In genomic region chr4:117836204-117836767, GRCm38 (mm10) we compare ENCODE assay signal across 8 mouse cellular contexts. TPM values are rescaled to one million over a fixed set of nuclear protein-coding genes. Genes with fewer than 3 reads are reported as not detected.
DNase-seq lines count a peak whose midpoint lies in the region; ATAC-seq and TF ChIP-seq lines count a peak whose summit lies in the region.

No protein-coding gene starts in this region.

- WGBS in embryonic facial prominence, embryonic 13.5 days: 0% methylated on average over 48 of the region's 48 CpGs
- under 1% methylated on average over 48 of the region's 48 CpGs for WGBS in heart, adult 2 months
- WGBS in limb, embryonic 13.5 days: under 1% methylated on average over 48 of the region's 48 CpGs
- under 1% methylated on average over 48 of the region's 48 CpGs for WGBS in midbrain, embryonic 15.5 days

- H3K4me1 ChIP-seq in embryonic facial prominence, embryonic 13.5 days: peaks cover 19% of the 10 kb centered on the region
- peaks cover 3% of the 10 kb centered on the region for H3K4me1 ChIP-seq in heart, adult 2 months (ENCODE audit: control insufficient read depth, insufficient read depth, low read length)
- H3K4me1 ChIP-seq in limb, embryonic 13.5 days: peaks cover 24% of the 10 kb centered on the region
- peaks cover 13% of the 10 kb centered on the region for H3K4me1 ChIP-seq in midbrain, embryonic 15.5 days

- H3K9ac ChIP-seq in embryonic facial prominence, embryonic 13.5 days: peak overlapping the region; percentile 85
- H3K9ac ChIP-seq in heart, adult 2 months (ENCODE audit: low read depth, low read length): peak overlapping the region; percentile 78
- H3K9ac ChIP-seq in limb, embryonic 13.5 days: peak overlapping the region; percentile 88
- H3K9ac ChIP-seq in midbrain, embryonic 15.5 days: peak overlapping the region; percentile 75

- H3K79me2 ChIP-seq in heart, adult 2 months (replicated peaks; ENCODE audit: control insufficient read depth, insufficient read depth, low read length): no peaks in the 10 kb centered on the region

- intact Hi-C loops in heart, adult 2 months (cut with DNase I): loop anchor here (5.0 kb wide), 1 partner anchor 91 kb away; the partner anchor contains the start of gene Artn

- no peak for TF ChIP-seq POLR2A in heart, adult 2 months (IDR thresholded peaks at IDR 0.05; ENCODE audit: insufficient read depth, low read depth, low read length)

- DNase-seq in 416B (ENCODE audit: low read depth): peak; percentile 91
- DNase-seq in adrenal gland, postnatal 4 days (ENCODE audit: low spot score in 2 of 2): peak; percentile 78 to 80
- peak; percentile 89 to 91 for DNase-seq in heart, adult 2 months
- peak; percentile 93 to 94 for DNase-seq in kidney, adult 8-10 months
- peak; percentile 76 to 88 for DNase-seq in spleen, adult 18-20 months

- no peaks in the 10 kb centered on the region for H3K9me3 ChIP-seq in embryonic facial prominence, embryonic 13.5 days
- H3K9me3 ChIP-seq in limb, embryonic 13.5 days: no peaks in the 10 kb centered on the region
- H3K9me3 ChIP-seq in midbrain, embryonic 15.5 days: no peaks in the 10 kb centered on the region

- TF ChIP-seq CTCF in heart, adult 2 months (IDR thresholded peaks at IDR 0.05): no peak

- peak overlapping the region; percentile 92 for H3K27ac ChIP-seq in embryonic facial prominence, embryonic 13.5 days
- H3K27ac ChIP-seq in heart, adult 2 months: peak overlapping the region; percentile 59
- H3K27ac ChIP-seq in limb, embryonic 13.5 days: peak overlapping the region; percentile 93
- peak overlapping the region; percentile 86 for H3K27ac ChIP-seq in midbrain, embryonic 15.5 days

- TF ChIP-seq EP300 in heart, adult 2 months (IDR thresholded peaks at IDR 0.05; ENCODE audit: insufficient read depth, low read depth, low read length): no peak

- H3K4me3 ChIP-seq in embryonic facial prominence, embryonic 13.5 days: peak overlapping the region; percentile 87
- H3K4me3 ChIP-seq in heart, adult 2 months: peak overlapping the region; percentile 62
- H3K4me3 ChIP-seq in limb, embryonic 13.5 days: peak overlapping the region; percentile 91
- peak overlapping the region; percentile 73 for H3K4me3 ChIP-seq in midbrain, embryonic 15.5 days

- H3K4me2 ChIP-seq in embryonic facial prominence, embryonic 13.5 days: peak overlapping the region; percentile 83
- H3K4me2 ChIP-seq in limb, embryonic 13.5 days (replicated peaks): peak overlapping the region; percentile 84
- peak overlapping the region; percentile 65 for H3K4me2 ChIP-seq in midbrain, embryonic 15.5 days

- H3K36me3 ChIP-seq in embryonic facial prominence, embryonic 13.5 days: no peaks in the 10 kb centered on the region
- H3K36me3 ChIP-seq in heart, adult 2 months (ENCODE audit: control insufficient read depth, insufficient read depth, low read length): no peaks in the 10 kb centered on the region
- H3K36me3 ChIP-seq in limb, embryonic 13.5 days: no peaks in the 10 kb centered on the region
- no peaks in the 10 kb centered on the region for H3K36me3 ChIP-seq in midbrain, embryonic 15.5 days (replicated peaks)

- no peaks in the 10 kb centered on the region for H3K27me3 ChIP-seq in embryonic facial prominence, embryonic 13.5 days
- no peaks in the 10 kb centered on the region; the same call in 1 of the 2 replicates for H3K27me3 ChIP-seq in heart, adult 2 months (ENCODE audit: control insufficient read depth, insufficient read depth, low read length)
- no peaks in the 10 kb centered on the region for H3K27me3 ChIP-seq in limb, embryonic 13.5 days
- H3K27me3 ChIP-seq in midbrain, embryonic 15.5 days (replicated peaks): 0 out of 2 replicates have a peak, but pooled peaks cover 3% of the 10 kb centered on the region

- ATAC-seq in embryonic facial prominence, embryonic 13.5 days (ENCODE audit: insufficient number of reproducible peaks, insufficient read depth, low FRiP score, low TSS enrichment, low read depth): peak; percentile 83
- peak; percentile 91 for ATAC-seq in limb, embryonic 13.5 days (ENCODE audit: low FRiP score, low read depth)
- ATAC-seq in midbrain, embryonic 15.5 days (replicated peaks): peak; percentile 91

RNA-seq across cellular contexts. Expression of gene Slc6a9, which starts 2.0 kb away (rescaled TPM):
- total RNA-seq in adrenal gland, postnatal 4 days (2021): 10 to 100 TPM; 17.3 to 19.9 TPM
- 12.7 and 12.9 TPM in 2 replicates for polyA plus RNA-seq in embryonic facial prominence, embryonic 13.5 days (2015; fragmentation: Nextera tagmentation; extraction: Ambion mirVana)
- 1 to 10 TPM; 2.5 to 3.4 TPM for total RNA-seq in heart, adult 2 months (2021)
- 6.9 and 9.2 TPM in 2 replicates for polyA plus RNA-seq in heart, adult 2 months (2012; rRNA removed)
- polyA plus RNA-seq in limb, embryonic 13.5 days (2015; fragmentation: Nextera tagmentation; extraction: Ambion mirVana): 15.6 and 17.2 TPM in 2 replicates
- 32.3 and 33.0 TPM in 2 replicates for polyA plus RNA-seq in midbrain, embryonic 15.5 days (2015; fragmentation: Nextera tagmentation; extraction: Ambion mirVana)

RNA-seq across cellular contexts. Expression of gene Ccdc24, which starts 36.1 kb away (rescaled TPM):
- 1 to 10 TPM in 1 of 2 experiments, under 1 TPM in 1; 0.96 to 1.4 TPM for total RNA-seq in adrenal gland, postnatal 4 days (2021)
- 1.9 and 2.3 TPM in 2 replicates for polyA plus RNA-seq in embryonic facial prominence, embryonic 13.5 days (2015; fragmentation: Nextera tagmentation; extraction: Ambion mirVana)
- under 1 TPM; 0.09 to 0.18 TPM for total RNA-seq in heart, adult 2 months (2021)
- 1.1 and 2.0 TPM in 2 replicates for polyA plus RNA-seq in heart, adult 2 months (2012; rRNA removed)
- 1.3 and 1.7 TPM in 2 replicates for polyA plus RNA-seq in limb, embryonic 13.5 days (2015; fragmentation: Nextera tagmentation; extraction: Ambion mirVana)
- polyA plus RNA-seq in midbrain, embryonic 15.5 days (2015; fragmentation: Nextera tagmentation; extraction: Ambion mirVana): 2.7 and 3.2 TPM in 2 replicates

RNA-seq across cellular contexts. Expression of gene B4galt2, which starts 47.0 kb away (rescaled TPM):
- total RNA-seq in adrenal gland, postnatal 4 days (2021): 10 to 100 TPM; 32.6 to 34.6 TPM
- polyA plus RNA-seq in embryonic facial prominence, embryonic 13.5 days (2015; fragmentation: Nextera tagmentation; extraction: Ambion mirVana): 33.8 and 38.7 TPM in 2 replicates
- 1 to 10 TPM; 4.0 to 4.3 TPM for total RNA-seq in heart, adult 2 months (2021)
- polyA plus RNA-seq in heart, adult 2 months (2012; rRNA removed): 8.6 and 9.3 TPM in 2 replicates
- polyA plus RNA-seq in limb, embryonic 13.5 days (2015; fragmentation: Nextera tagmentation; extraction: Ambion mirVana): 32.8 and 35.1 TPM in 2 replicates
- polyA plus RNA-seq in midbrain, embryonic 15.5 days (2015; fragmentation: Nextera tagmentation; extraction: Ambion mirVana): 65.4 and 67.7 TPM in 2 replicates

RNA-seq across cellular contexts. Expression of gene Atp6v0b, which starts 50.8 kb away (rescaled TPM):
- total RNA-seq in adrenal gland, postnatal 4 days (2021): 100 to 1,000 TPM; 139 to 148 TPM
- 183 and 186 TPM in 2 replicates for polyA plus RNA-seq in embryonic facial prominence, embryonic 13.5 days (2015; fragmentation: Nextera tagmentation; extraction: Ambion mirVana)
- total RNA-seq in heart, adult 2 months (2021): 100 to 1,000 TPM; 109 to 124 TPM
- 279 and 324 TPM in 2 replicates for polyA plus RNA-seq in heart, adult 2 months (2012; rRNA removed)
- polyA plus RNA-seq in limb, embryonic 13.5 days (2015; fragmentation: Nextera tagmentation; extraction: Ambion mirVana): 176 and 184 TPM in 2 replicates
- polyA plus RNA-seq in midbrain, embryonic 15.5 days (2015; fragmentation: Nextera tagmentation; extraction: Ambion mirVana): 617 and 618 TPM in 2 replicates

RNA-seq across cellular contexts. Expression of gene Dph2, which starts 55.5 kb away (rescaled TPM):
- total RNA-seq in adrenal gland, postnatal 4 days (2021): 1 to 10 TPM; 9.6 to 9.8 TPM
- polyA plus RNA-seq in embryonic facial prominence, embryonic 13.5 days (2015; fragmentation: Nextera tagmentation; extraction: Ambion mirVana): 19.2 and 20.2 TPM in 2 replicates
- 1 to 10 TPM; 3.0 to 3.9 TPM for total RNA-seq in heart, adult 2 months (2021)
- polyA plus RNA-seq in heart, adult 2 months (2012; rRNA removed): 7.3 and 8.4 TPM in 2 replicates
- polyA plus RNA-seq in limb, embryonic 13.5 days (2015; fragmentation: Nextera tagmentation; extraction: Ambion mirVana): 16.8 and 18.4 TPM in 2 replicates
- 24.0 and 25.5 TPM in 2 replicates for polyA plus RNA-seq in midbrain, embryonic 15.5 days (2015; fragmentation: Nextera tagmentation; extraction: Ambion mirVana)

Comparison
In these comparisons a context has a peak if more than half of its experiments do, and no peak if none do; other contexts are left out.
1. Peak in every context shown above with its lines: DNase-seq, ATAC-seq, H3K4me3 ChIP-seq and H3K27ac ChIP-seq.